Mouse (Mus musculus) kidney, adult 2 months (tissue): ENCODE data around the gene Chd4.

Experiments used
- CTCF ChIP-seq: fragments of 200-500 bp; conservative IDR thresholded peaks from 2 replicates; pipeline ENCODE4 v1.5.1; 2011; ENCODE audit warnings: low read depth, mild to moderate bottlenecking, control low read depth, low read length, moderate library complexity, mixed read lengths; ENCODE audit not compliant: insufficient read depth, insufficient read length
- POLR2A ChIP-seq: fragments of 200-500 bp; IDR thresholded peaks from one replicate; pipeline ENCODE4 v1.6.1; 2011; ENCODE audit warnings: low read depth, low read length, control low read depth

GRCm38 (mm10) chr6:125159773-125160557 is 64.2 kb downstream of the Chd4 start:
- TF ChIP-seq CTCF: no peak
- no peak for TF ChIP-seq POLR2A
